Mouse (Mus musculus): ENCODE measurements around the gene Usp19.

Usp19 gene

GRCm38 (mm10) chr9:108490559-108491285, at the start of gene Usp19:
Gene Usp19, plus strand, starts transcription at chr9:108490602.
- DNase-seq (ENCODE audit: low spot score in 2 of 2): peak; percentile 93 to 95

- no peak for DNase-seq (ENCODE audit: low spot score in 2 of 2)
Observed at GRCm38 (mm10) chr9:108441236-108441919, 49.0 kb upstream of the Usp19 start.

GRCm38 (mm10) chr9:108445125-108445524, 45.3 kb upstream of the Usp19 start:
- no peak for DNase-seq (ENCODE audit: low spot score in 2 of 2)

- peak in 1 of 2 experiments; percentile 58 for DNase-seq (ENCODE audit: low spot score in 2 of 2)
Observed at GRCm38 (mm10) chr9:108449860-108450259, 40.5 kb upstream of the Usp19 start.

- DNase-seq (ENCODE audit: low spot score in 2 of 2): no peak
Observed at GRCm38 (mm10) chr9:108450292-108451169, 39.9 kb upstream of the Usp19 start.

- DNase-seq (ENCODE audit: low spot score in 2 of 2): no peak
Observed at GRCm38 (mm10) chr9:108451170-108451493, 39.3 kb upstream of the Usp19 start.

GRCm38 (mm10) chr9:108451519-108452160, 38.8 kb upstream of the Usp19 start:
- no peak for DNase-seq (ENCODE audit: low spot score in 2 of 2)

- DNase-seq (ENCODE audit: low spot score in 2 of 2): peak; percentile 74 to 87
Observed at GRCm38 (mm10) chr9:108452291-108452906, 38.0 kb upstream of the Usp19 start.

GRCm38 (mm10) chr9:108452911-108453310, 37.5 kb upstream of the Usp19 start:
- DNase-seq (ENCODE audit: low spot score in 2 of 2): no peak

- no peak for DNase-seq (ENCODE audit: low spot score in 2 of 2)
Observed at GRCm38 (mm10) chr9:108453458-108453857, 36.9 kb upstream of the Usp19 start.

- no peak for DNase-seq (ENCODE audit: low spot score in 2 of 2)
Observed at GRCm38 (mm10) chr9:108454429-108454828, 36.0 kb upstream of the Usp19 start.

GRCm38 (mm10) chr9:108455747-108456571, 34.4 kb upstream of the Usp19 start:
- no peak for DNase-seq (ENCODE audit: low spot score in 2 of 2)

- DNase-seq (ENCODE audit: low spot score in 2 of 2): no peak
Observed at GRCm38 (mm10) chr9:108456953-108457352, 33.4 kb upstream of the Usp19 start.

- DNase-seq (ENCODE audit: low spot score in 2 of 2): no peak
Observed at GRCm38 (mm10) chr9:108459939-108460318, 30.5 kb upstream of the Usp19 start.

- peak; percentile 87 for DNase-seq (ENCODE audit: low spot score in 2 of 2)
Observed at GRCm38 (mm10) chr9:108460319-108461178, 29.9 kb upstream of the Usp19 start, which contains the start of gene Ccdc71. Gene Ccdc71, plus strand, starts transcription at chr9:108460527.

GRCm38 (mm10) chr9:108461181-108461631, 29.2 kb upstream of the Usp19 start, which contains the start of gene Klhdc8b:
Gene Klhdc8b, minus strand, starts transcription at chr9:108461581.
- no peak for DNase-seq (ENCODE audit: low spot score in 2 of 2)

- no peak for DNase-seq (ENCODE audit: low spot score in 2 of 2)
Observed at GRCm38 (mm10) chr9:108461675-108462074, 28.7 kb upstream of the Usp19 start.

- no peak for DNase-seq (ENCODE audit: low spot score in 2 of 2)
Observed at GRCm38 (mm10) chr9:108462192-108462591, 28.2 kb upstream of the Usp19 start.

- no peak for DNase-seq (ENCODE audit: low spot score in 2 of 2)
Observed at GRCm38 (mm10) chr9:108463713-108464112, 26.7 kb upstream of the Usp19 start.

All from frontal cortex, postnatal 10 days (tissue).